21 mouse cellular contexts compared by ENCODE assay signal in the genomic region with DNA sequence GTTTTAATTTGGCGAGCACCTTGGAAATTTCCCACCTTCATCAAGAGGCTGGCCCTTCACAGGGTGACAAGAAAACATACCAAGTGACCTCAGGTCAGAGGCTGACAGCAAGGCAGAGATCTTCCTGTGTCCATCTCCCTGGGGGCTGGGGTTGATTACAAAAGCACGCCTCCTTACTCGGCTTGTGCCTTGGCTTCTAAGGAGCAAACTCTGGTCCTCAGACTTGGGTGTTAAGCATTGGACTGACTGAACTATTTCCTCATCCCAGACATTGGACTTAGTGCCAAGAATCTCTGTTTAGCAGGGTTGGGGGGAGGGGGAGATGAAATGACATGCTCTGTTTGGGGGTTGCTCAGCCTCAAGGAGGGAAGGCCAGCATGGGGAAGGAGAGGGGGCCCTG. TPM values are rescaled to one million over a fixed set of nuclear protein-coding genes. Genes with fewer than 3 reads are reported as not detected.
DNase-seq lines count a peak whose midpoint lies in the region; ATAC-seq lines count a peak whose summit lies in the region.
"Not testable (repeated sequence)": the region's sequence is repeated elsewhere in the genome, so short reads cannot be mapped to it uniquely, and the experiment has no call there.
"Had no signal": no experiment of that assay in that cellular context is flagged by ENCODE, and none has a peak within 500 bp of the region (broad histone marks: within the 10 kb centered on the region; RNA-seq: fewer than 3 reads in every experiment).

No protein-coding gene starts in this region.

- H3K27me3 ChIP-seq in liver, embryonic 16.5 days (ENCODE audit: control insufficient read depth, insufficient read depth, low read depth, low read length) = not testable (repeated sequence)

- not testable (repeated sequence) for H3K9ac ChIP-seq in liver, embryonic 16.5 days (ENCODE audit: low read depth, low read length)

- not testable (repeated sequence) for ATAC-seq in liver, embryonic 16.5 days (ENCODE audit: low read depth)

- H3K9me3 ChIP-seq in liver, embryonic 16.5 days (replicated peaks; ENCODE audit: control insufficient read depth, low read length) = not testable (repeated sequence)

- 65% methylated on average over 3 of the region's 3 CpGs for WGBS in liver, embryonic 16.5 days (ENCODE audit: insufficient replicate concordance)

- H3K4me3 ChIP-seq in brown adipose tissue, adult 24 weeks (ENCODE audit: insufficient read depth, low read depth, low read length); liver, embryonic 16.5 days (ENCODE audit: low read depth, low read length): not testable (repeated sequence)

- H3K27ac ChIP-seq in brown adipose tissue, adult 24 weeks (replicated peaks; ENCODE audit: low read depth, low read length) = peak overlapping the region; percentile 81
- H3K27ac ChIP-seq in liver, embryonic 16.5 days (ENCODE audit: low read length) = not testable (repeated sequence)

- peak; percentile 44 for DNase-seq in adrenal gland, adult 2 months
- peak; percentile 2 for DNase-seq in heart, adult 8-10 months (ENCODE audit: low spot score)
- DNase-seq in kidney, adult 9 months = peak; percentile 25
- peak; percentile 3 for DNase-seq in lung, postnatal 14 days
- DNase-seq in yolk sac, embryonic 10.5 days (ENCODE audit: low spot score) = peak; percentile 50

- peak overlapping the region; percentile 32 for H3K4me2 ChIP-seq in liver, embryonic 16.5 days (ENCODE audit: low read depth, low read length)

- not testable (repeated sequence) for H3K4me1 ChIP-seq in brown adipose tissue, adult 24 weeks (ENCODE audit: control insufficient read depth, insufficient read depth, insufficient read length, low read length); liver, embryonic 16.5 days (ENCODE audit: control insufficient read depth, low read depth, low read length)

- not testable (repeated sequence) for H3K36me3 ChIP-seq in liver, embryonic 16.5 days (ENCODE audit: control insufficient read depth, insufficient read depth)

RNA-seq across cellular contexts. Expression of gene Serpina1c, which starts 2.8 kb away (rescaled TPM):
- 10 to 100 TPM in 1 of 2 experiments, under 1 TPM in 1; 0.38 to 20.9 TPM for total RNA-seq in adrenal gland, adult 2 months (2021)
- polyA plus RNA-seq in adrenal gland, adult 2 months (2012; rRNA removed) = 0.93 and 3.8 TPM in 2 replicates
- polyA plus RNA-seq in brown adipose tissue, adult 24 weeks (2012; ENCODE audit: insufficient read depth, insufficient read length, missing spikeins) = 2.3 and 5.3 TPM in 2 replicates
- total RNA-seq in heart, adult 8-10 months (2022) = under 1 TPM in 1 of 4 experiments, not detected in 3; 0.52 TPM
- 574 and 660 TPM in 2 replicates for polyA plus RNA-seq in liver, embryonic 16.5 days (2015; fragmentation: Nextera tagmentation; extraction: Ambion mirVana)
- total RNA-seq: adrenal gland, postnatal 25 days; common myeloid progenitor, adult 5-6 weeks; G1E; heart, adult 2 months; heart, postnatal 36 days had no signal
- polyA plus RNA-seq: CD4-positive, CD25-positive, alpha-beta regulatory T cell, adult 4 months; embryonic facial prominence, embryonic 15.5 days; erythroblast, embryonic 14.5 days; forebrain, embryonic 10.5 days; forebrain, embryonic 14.5 days; G1E; heart, postnatal 0 days; hindbrain, embryonic 11.5 days had no signal

RNA-seq across cellular contexts. Expression of gene Serpina1a, which starts 38.6 kb away (rescaled TPM):
- 1 to 10 TPM; 1.8 to 9.7 TPM for total RNA-seq in adrenal gland, adult 2 months (2021)
- 1.8 and 5.5 TPM in 2 replicates for polyA plus RNA-seq in adrenal gland, adult 2 months (2012; rRNA removed)
- 8.7 TPM in 1 of 2 replicates, not detected in the other for polyA plus RNA-seq in brown adipose tissue, adult 24 weeks (2012; ENCODE audit: insufficient read depth, insufficient read length, missing spikeins)
- under 1 TPM in 1 of 4 experiments, not detected in 3; 0.17 TPM for total RNA-seq in heart, adult 8-10 months (2022)
- polyA plus RNA-seq in liver, embryonic 16.5 days (2015; fragmentation: Nextera tagmentation; extraction: Ambion mirVana) = 1,052 and 1,237 TPM in 2 replicates
- total RNA-seq: common myeloid progenitor, adult 5-6 weeks; gastrocnemius, postnatal 36 days; heart, adult 2 months; heart, postnatal 36 days had no signal
- polyA plus RNA-seq: CD4-positive, CD25-positive, alpha-beta regulatory T cell, adult 4 months; embryonic facial prominence, embryonic 11.5 days; embryonic facial prominence, embryonic 15.5 days; forebrain, embryonic 10.5 days; forebrain, embryonic 14.5 days; G1E; heart, adult 2 months; hindbrain, embryonic 11.5 days had no signal

RNA-seq across cellular contexts. Expression of gene Serpina1e, which starts 56.8 kb away (rescaled TPM):
- total RNA-seq in adrenal gland, adult 2 months (2021) = 10 to 100 TPM in 1 of 2 experiments, 1 to 10 TPM in 1; 1.9 to 15.5 TPM
- polyA plus RNA-seq in adrenal gland, adult 2 months (2012; rRNA removed) = 0.15 and 1.0 TPM in 2 replicates
- polyA plus RNA-seq in brown adipose tissue, adult 24 weeks (2012; ENCODE audit: insufficient read depth, insufficient read length, missing spikeins) = 2.6 TPM in 1 of 2 replicates, not detected in the other
- under 1 TPM; 0.19 to 0.44 (median 0.36) TPM for total RNA-seq in heart, adult 8-10 months (2022)
- 582 and 639 TPM in 2 replicates for polyA plus RNA-seq in liver, embryonic 16.5 days (2015; fragmentation: Nextera tagmentation; extraction: Ambion mirVana)
- total RNA-seq: common myeloid progenitor, adult 5-6 weeks; G1E; gastrocnemius, postnatal 36 days had no signal
- polyA plus RNA-seq: CD4-positive, CD25-positive, alpha-beta regulatory T cell, adult 4 months; embryonic facial prominence, embryonic 11.5 days; erythroblast, embryonic 14.5 days; forebrain, embryonic 10.5 days; forebrain, embryonic 14.5 days; G1E; hindbrain, embryonic 11.5 days had no signal

Comparison
In these comparisons a context has a peak if more than half of its experiments do, and no peak if none do; other contexts are left out.
1. RNA of gene Serpina1c, which starts 2.8 kb away (polyA plus RNA-seq): 574 to 660 TPM in liver, embryonic 16.5 days; 2.3 to 5.3 TPM in brown adipose tissue, adult 24 weeks and 0.93 to 3.8 TPM in adrenal gland, adult 2 months; every median in the first group is over 10 times any median in the second.
2. RNA of gene Serpina1a, which starts 38.6 kb away (polyA plus RNA-seq): 1,052 to 1,237 TPM in liver, embryonic 16.5 days; 8.7 TPM in brown adipose tissue, adult 24 weeks and 1.8 to 5.5 TPM in adrenal gland, adult 2 months; every median in the first group is over 100 times any median in the second.
3. RNA of gene Serpina1e, which starts 56.8 kb away (polyA plus RNA-seq): 582 to 639 TPM in liver, embryonic 16.5 days; 2.6 TPM in brown adipose tissue, adult 24 weeks and 0.15 to 1.0 TPM in adrenal gland, adult 2 months; every median in the first group is over 100 times any median in the second.
4. Peak in every context shown above with its lines, with median percentiles within 50 percentile points of each other: DNase-seq.